Mouse (Mus musculus) bone marrow, adult 2 months (tissue): ENCODE results near the gene Clstn2. TPM values are rescaled to one million over a fixed set of nuclear protein-coding genes. Genes with fewer than 3 reads are reported as not detected.

Source experiments
- H3K27ac ChIP-seq: fragments of 200-500 bp; 2 replicates; pipeline ENCODE4 v1.5.1; 2012; ENCODE audit warnings: low read depth, mild to moderate bottlenecking, control low read depth, inconsistent platforms, low read length; ENCODE audit not compliant: control insufficient read depth, poor library complexity, insufficient read depth
- H3K4me1 ChIP-seq: fragments of 200-500 bp; 2 replicates; pipeline ENCODE4 v1.6.1; 2011; ENCODE audit warnings: low read length; ENCODE audit not compliant: control insufficient read depth, insufficient read depth
- H3K4me3 ChIP-seq: fragments of 200-500 bp; replicated peaks from 2 replicates; pipeline ENCODE3; 2011; ENCODE audit warnings: mild to moderate bottlenecking, low read depth, low read length, control low read depth; ENCODE audit not compliant: control insufficient read depth
- CTCF ChIP-seq: fragments of 200-500 bp; IDR thresholded peaks from 2 replicates; pipeline ENCODE4 v1.5.1; 2011; ENCODE audit warnings: low read length, control low read depth; ENCODE audit not compliant: control insufficient read depth, insufficient read depth
- whole genome bisulfite sequencing: fragments of 180-500 bp; shearing (Covaris S2); methylation state at CpG from one replicate; pipeline ENCODE4 v1.1.7; 2018; 5-methylcytosine and 5-hydroxymethylcytosine counted together
- polyA plus RNA-seq: library from polyadenylated mRNA; stranded (reverse); fragments of >200 nt; gene quantifications from 2 replicates; pipeline ENCODE4 v1.2.4, GENCODE M21; 2011; ENCODE audit warnings: low replicate concordance; ENCODE audit not compliant: missing spikeins, insufficient read depth, insufficient read length

Clstn2 gene
- polyA plus RNA-seq, 1 experiment, result not detected

DNA sequence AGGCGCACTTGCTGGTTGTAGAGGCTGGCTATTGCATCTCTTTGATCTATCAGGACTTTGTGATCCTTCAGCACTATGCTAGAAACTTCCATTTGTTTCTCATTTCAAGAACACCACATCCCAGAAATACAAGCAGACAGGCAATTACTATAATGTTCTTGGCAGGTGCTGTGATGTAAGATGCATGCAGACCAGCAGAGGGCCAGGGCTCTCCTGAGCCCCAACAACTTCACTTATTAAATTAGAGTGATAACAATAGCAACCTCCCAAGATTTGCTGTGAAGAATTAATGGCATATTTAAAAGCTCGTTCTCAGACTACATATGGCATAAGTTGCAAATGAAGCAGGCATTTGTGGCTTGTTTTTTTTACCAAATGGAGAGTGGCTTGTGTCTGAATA is 624.8 kb downstream of the Clstn2 start:
- WGBS, result 65% methylated on average over 2 of the region's 2 CpGs
- Histone ChIP-seq H3K4me3 (no peak overlapping the region), H3K4me1 (no peaks in the 10 kb centered on the region), H3K27ac (no peak overlapping the region)
- no peak for TF ChIP-seq CTCF
